Mouse (Mus musculus) spleen, adult 2 months (tissue): Measurements from ENCODE around the gene Rgs5. TPM values are rescaled to one million over a fixed set of nuclear protein-coding genes. Genes with fewer than 3 reads are reported as not detected.

Experiments
- DNase-seq, 2 experiments: peaks; one replicate each; pipeline versions ENCODE4 v3.0.0 to v3.0.0-alpha.2; 2012 to 2021; ENCODE audit warnings: low spot score in 2 of 2, low read depth in 1 of 2
- H3K27ac ChIP-seq: fragments of 200-500 bp; 2 replicates; pipeline ENCODE4 v1.5.1; 2012; ENCODE audit warnings: low read length, inconsistent platforms; ENCODE audit not compliant: insufficient read depth
- H3K27me3 ChIP-seq: fragments of 200-500 bp; 2 replicates; pipeline ENCODE4 v1.6.1; 2012; ENCODE audit warnings: mild to moderate bottlenecking, moderate library complexity, low read length, inconsistent platforms; ENCODE audit not compliant: control insufficient read depth, insufficient read depth
- H3K36me3 ChIP-seq: fragments of 200-500 bp; 2 replicates; pipeline ENCODE4 v1.6.1; 2012; ENCODE audit warnings: mild to moderate bottlenecking, low read length, inconsistent platforms; ENCODE audit not compliant: control insufficient read depth, insufficient read depth
- H3K4me1 ChIP-seq: fragments of 200-500 bp; 2 replicates; pipeline ENCODE4 v1.6.1; 2011; ENCODE audit warnings: inconsistent platforms; ENCODE audit not compliant: control insufficient read depth, insufficient read depth, insufficient read length
- H3K4me3 ChIP-seq: fragments of 200-500 bp; 2 replicates; pipeline ENCODE4 v1.5.1; 2011; ENCODE audit warnings: mild to moderate bottlenecking, inconsistent platforms; ENCODE audit not compliant: insufficient read depth, insufficient read length; ENCODE audit errors: extremely low read depth
- CTCF ChIP-seq: fragments of 200-500 bp; IDR thresholded peaks from 2 replicates; pipeline ENCODE4 v1.5.1; 2011; ENCODE audit warnings: mild to moderate bottlenecking, inconsistent platforms; ENCODE audit not compliant: insufficient read depth, insufficient read length, insufficient replicate concordance; ENCODE audit errors: extremely low read depth
- POLR2A ChIP-seq: fragments of 200-500 bp; IDR thresholded peaks from 2 replicates; pipeline ENCODE4 v1.6.1; 2011; ENCODE audit warnings: low read depth, low read length, inconsistent platforms
- WGBS: fragments of 180-500 bp; shearing (Covaris S2); methylation state at CpG from one replicate; pipeline ENCODE4 v1.1.7; 2018; 5-methylcytosine and 5-hydroxymethylcytosine counted together
- polyA plus RNA-seq: library from polyadenylated mRNA; depleted of rRNA; stranded (reverse); fragments of >200 nt; gene quantifications from 2 replicates; pipeline ENCODE4 v1.2.3, GENCODE M21; 2012

Gene Rgs5
- polyA plus RNA-seq, 1 experiment: 0.74 TPM

GRCm38 (mm10) chr1:169670705-169671104 lies 15.4 kb downstream of the Rgs5 start:
- no peaks in the 10 kb centered on the region for H3K27me3 ChIP-seq
- H3K4me1 ChIP-seq: no peaks in the 10 kb centered on the region
- H3K4me3 ChIP-seq: no peak overlapping the region
- H3K36me3 ChIP-seq: no peaks in the 10 kb centered on the region
- DNase-seq: no peak
- 73% methylated on average over 1 of the region's 1 CpGs for WGBS
- TF ChIP-seq POLR2A: no peak
- no peak overlapping the region for H3K27ac ChIP-seq

- Histone ChIP-seq H3K4me3 (no peak overlapping the region), H3K36me3 (no peaks in the 10 kb centered on the region), H3K4me1 (no peaks in the 10 kb centered on the region), H3K27ac (no peak overlapping the region), H3K27me3 (no peaks in the 10 kb centered on the region)
- no peak for DNase-seq
- WGBS: 87% methylated on average over 2 of the region's 2 CpGs
- TF ChIP-seq CTCF (no peak), POLR2A (no peak)
Measured at GRCm38 (mm10) chr1:169671801-169672200, 16.5 kb downstream of the Rgs5 start.

DNA sequence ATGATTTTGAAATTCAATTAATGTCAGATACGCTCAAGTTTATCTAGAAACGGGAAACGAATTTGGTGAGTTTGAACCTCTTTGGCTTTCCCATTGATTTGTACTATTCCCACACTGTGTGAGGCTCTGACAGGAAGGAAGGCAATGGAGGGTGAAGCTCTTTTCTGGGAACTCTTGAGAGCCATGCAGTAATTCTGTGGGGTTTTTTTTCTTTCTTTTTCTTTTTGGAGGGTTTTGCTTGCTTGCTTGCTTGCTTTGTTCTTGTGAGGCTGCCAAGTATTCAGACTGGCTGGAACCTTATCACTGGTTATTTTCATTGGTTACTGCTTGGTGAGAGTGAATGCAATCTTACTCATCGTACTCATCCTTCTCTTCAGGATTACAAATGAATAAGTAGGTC lies 17.0 kb downstream of the Rgs5 start:
- no peak for DNase-seq
- WGBS: 76% methylated on average over 4 of the region's 4 CpGs
- no peak for TF ChIP-seq CTCF
- no peak for TF ChIP-seq POLR2A

DNA sequence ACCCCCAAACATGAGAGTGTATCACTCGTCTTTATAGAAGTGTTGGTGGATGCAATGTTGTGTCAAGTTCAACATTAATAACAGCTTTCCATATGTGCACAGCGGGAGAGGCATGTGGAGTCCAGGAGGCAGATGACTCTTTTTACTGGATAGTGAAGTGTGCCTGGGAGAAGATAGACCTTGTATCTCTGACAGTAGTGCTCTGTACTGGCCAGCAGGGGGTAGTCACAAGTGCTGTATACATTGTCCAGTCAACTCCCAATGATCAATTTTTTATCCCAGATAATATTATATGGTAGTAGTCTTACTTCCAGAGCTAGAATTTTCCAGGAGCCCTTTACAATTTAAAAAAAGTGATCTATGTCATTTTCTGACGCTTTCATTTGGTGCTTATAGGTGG lies 18.8 kb downstream of the Rgs5 start:
- H3K27me3 ChIP-seq: no peaks in the 10 kb centered on the region
- H3K4me3 ChIP-seq: no peak overlapping the region
- DNase-seq: no peak
- H3K36me3 ChIP-seq: no peaks in the 10 kb centered on the region
- no peaks in the 10 kb centered on the region for H3K4me1 ChIP-seq
- TF ChIP-seq CTCF (no peak), POLR2A (no peak)
- no peak overlapping the region for H3K27ac ChIP-seq
- 68% methylated on average over 3 of the region's 3 CpGs for WGBS

More for the DNA sequence above, 17.0 kb downstream of the Rgs5 start:
- Histone ChIP-seq H3K36me3 (no peaks in the 10 kb centered on the region), H3K4me3 (no peak overlapping the region), H3K27me3 (no peaks in the 10 kb centered on the region), H3K27ac (no peak overlapping the region), H3K4me1 (no peaks in the 10 kb centered on the region)

DNA sequence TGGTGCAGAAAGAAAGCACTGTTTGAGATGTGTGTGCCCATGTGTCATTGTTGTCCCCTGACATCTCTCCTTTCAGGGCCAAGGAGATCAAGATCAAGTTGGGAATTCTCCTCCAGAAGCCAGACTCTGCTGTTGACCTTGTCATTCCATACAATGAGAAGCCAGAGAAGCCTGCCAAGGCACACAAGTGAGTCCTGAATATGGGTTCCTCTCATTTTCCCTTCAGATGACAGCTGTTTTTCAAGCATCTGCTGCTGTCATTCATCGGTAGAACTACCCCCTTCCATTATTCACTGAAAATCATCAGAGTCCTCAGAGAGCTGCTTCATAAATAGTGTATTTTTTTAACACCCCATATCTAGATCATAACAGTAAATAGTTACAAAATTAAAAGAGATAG lies 21.4 kb downstream of the Rgs5 start:
- TF ChIP-seq POLR2A (no peak), CTCF (no peak)
- H3K4me3 ChIP-seq: no peak overlapping the region
- no peaks in the 10 kb centered on the region for H3K36me3 ChIP-seq
- H3K4me1 ChIP-seq: no peaks in the 10 kb centered on the region
- WGBS: 89% methylated on average over 1 of the region's 1 CpGs
- no peak overlapping the region for H3K27ac ChIP-seq
- no peak for DNase-seq
- no peaks in the 10 kb centered on the region for H3K27me3 ChIP-seq

GRCm38 (mm10) chr1:169680455-169681208 lies 25.3 kb downstream of the Rgs5 start:
- no peaks in the 10 kb centered on the region for H3K36me3 ChIP-seq
- no peaks in the 10 kb centered on the region for H3K27me3 ChIP-seq
- no peak for TF ChIP-seq POLR2A
- no peak overlapping the region for H3K27ac ChIP-seq
- H3K4me1 ChIP-seq: no peaks in the 10 kb centered on the region
- 77% methylated on average over 9 of the region's 9 CpGs for WGBS
- no peak overlapping the region for H3K4me3 ChIP-seq
- DNase-seq: no peak

DNA sequence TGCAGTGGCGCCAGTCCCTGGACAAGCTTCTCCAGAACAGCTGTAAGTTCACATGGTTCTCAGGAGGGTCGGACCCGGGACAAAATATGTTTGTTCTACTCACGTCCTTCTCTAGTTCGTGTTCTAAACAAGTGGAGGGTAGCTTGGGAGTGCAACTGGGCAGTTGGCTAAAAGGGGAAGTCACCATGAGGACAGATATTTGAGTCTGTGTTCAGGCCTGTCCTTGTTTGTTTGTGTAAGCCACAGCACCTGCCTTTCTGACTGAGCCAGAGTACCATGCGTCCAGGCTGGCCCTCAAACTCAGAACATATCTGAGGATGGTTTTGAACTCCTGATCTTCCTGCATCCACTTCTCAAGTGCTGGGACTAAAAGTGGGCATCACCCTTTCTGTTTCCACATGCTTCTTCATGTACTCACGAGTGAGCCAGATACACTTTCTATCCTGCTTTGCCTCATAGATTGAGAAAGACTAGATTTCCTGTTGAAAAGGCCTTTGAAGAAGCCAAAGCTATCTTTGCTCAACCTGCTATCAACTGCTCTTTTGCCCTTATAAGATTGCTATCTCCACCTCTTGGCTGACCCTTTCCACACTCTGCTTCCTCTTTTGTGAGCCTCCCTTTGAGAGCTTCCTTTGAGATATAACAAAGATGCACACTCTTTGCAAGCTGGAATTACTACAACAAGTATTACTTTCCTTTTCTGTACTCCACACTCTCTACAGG lies 27.6 kb downstream of the Rgs5 start:
- Histone ChIP-seq H3K4me1 (no peaks in the 10 kb centered on the region), H3K27ac (no peak overlapping the region), H3K27me3 (no peaks in the 10 kb centered on the region), H3K4me3 (no peak overlapping the region), H3K36me3 (no peaks in the 10 kb centered on the region)
- WGBS: 74% methylated on average over 7 of the region's 7 CpGs
- TF ChIP-seq POLR2A (no peak), CTCF (no peak)
- no peak for DNase-seq
